Mouse (Mus musculus) NIH3T3 (cell line): ENCODE data around the gene Bend5.

Experiments used
- DNase-seq: peaks from one replicate; pipeline ENCODE4 v3.0.0-alpha.2; 2012; ENCODE audit warnings: low read depth

The Bend5 gene

GRCm38 (mm10) chr4:111414818-111415488 lies at the start of gene Bend5:
Gene Bend5, plus strand, starts transcription at chr4:111415006.
- DNase-seq: no peak

- DNase-seq: no peak
Measured at GRCm38 (mm10) chr4:111367771-111368170, 47.0 kb upstream of the Bend5 start.

- DNase-seq: no peak
Measured at GRCm38 (mm10) chr4:111377159-111377558, 37.6 kb upstream of the Bend5 start.

- no peak for DNase-seq
Measured at GRCm38 (mm10) chr4:111378071-111378470, 36.7 kb upstream of the Bend5 start.

- no peak for DNase-seq
Measured at GRCm38 (mm10) chr4:111383101-111383500, 31.7 kb upstream of the Bend5 start.

GRCm38 (mm10) chr4:111390736-111391135 lies 24.1 kb upstream of the Bend5 start:
- no peak for DNase-seq

GRCm38 (mm10) chr4:111399784-111400183 lies 15.0 kb upstream of the Bend5 start:
- DNase-seq: no peak

- DNase-seq: no peak
Measured at GRCm38 (mm10) chr4:111400676-111401075, 14.1 kb upstream of the Bend5 start.

- no peak for DNase-seq
Measured at GRCm38 (mm10) chr4:111403243-111403642, 11.6 kb upstream of the Bend5 start.

GRCm38 (mm10) chr4:111410731-111411130 lies 4.1 kb upstream of the Bend5 start:
- no peak for DNase-seq

- DNase-seq: no peak
Measured at GRCm38 (mm10) chr4:111414399-111414798, 407 bp upstream of the Bend5 start.

- DNase-seq: no peak
Measured at GRCm38 (mm10) chr4:111416126-111416525, 1.3 kb downstream of the Bend5 start.

GRCm38 (mm10) chr4:111416551-111416950 lies 1.7 kb downstream of the Bend5 start:
- DNase-seq: no peak

GRCm38 (mm10) chr4:111417716-111418115 lies 2.9 kb downstream of the Bend5 start:
- no peak for DNase-seq

GRCm38 (mm10) chr4:111419476-111419875 lies 4.7 kb downstream of the Bend5 start:
- DNase-seq: no peak

GRCm38 (mm10) chr4:111420031-111420430 lies 5.2 kb downstream of the Bend5 start:
- no peak for DNase-seq

- DNase-seq: no peak
Measured at GRCm38 (mm10) chr4:111420955-111421354, 6.1 kb downstream of the Bend5 start.

- DNase-seq: no peak
Measured at GRCm38 (mm10) chr4:111421785-111422184, 7.0 kb downstream of the Bend5 start.

GRCm38 (mm10) chr4:111424371-111424950 lies 9.7 kb downstream of the Bend5 start:
- DNase-seq: no peak

- no peak for DNase-seq
Measured at GRCm38 (mm10) chr4:111425170-111425569, 10.4 kb downstream of the Bend5 start.

- DNase-seq: no peak
Measured at GRCm38 (mm10) chr4:111431186-111431585, 16.4 kb downstream of the Bend5 start.

GRCm38 (mm10) chr4:111432013-111432412 lies 17.2 kb downstream of the Bend5 start:
- DNase-seq: no peak

- DNase-seq: no peak
Measured at GRCm38 (mm10) chr4:111432417-111432816, 17.6 kb downstream of the Bend5 start.

GRCm38 (mm10) chr4:111441709-111442108 lies 26.9 kb downstream of the Bend5 start:
- no peak for DNase-seq
